Comparison of ENCODE assay signal across 8 mouse cellular contexts in genomic region chr14:77156911-77157504, GRCm38 (mm10). TPM values are rescaled to one million over a fixed set of nuclear protein-coding genes. Genes with fewer than 3 reads are reported as not detected.
DNase-seq lines count a peak whose midpoint lies in the region; ATAC-seq lines count a peak whose summit lies in the region.

No protein-coding gene starts in this region.

- H3K9ac ChIP-seq in heart, embryonic 11.5 days (ENCODE audit: low read depth, low read length) = peak overlapping the region; percentile 68
- no peak overlapping the region; the same call in 1 of the 2 replicates for H3K9ac ChIP-seq in liver, embryonic 13.5 days
- H3K9ac ChIP-seq in stomach, embryonic 14.5 days (replicated peaks; ENCODE audit: low read depth, low read length) = peak overlapping the region; percentile 50

- DNase-seq in heart, postnatal 10 days = no peak
- peak; percentile 11 for DNase-seq in urinary bladder, postnatal 14 days (ENCODE audit: low spot score)
- DNase-seq in urinary bladder, postnatal 10 days (ENCODE audit: low spot score) = no peak
- DNase-seq in heart, postnatal 14 days = peak; percentile 21 to 28
- DNase-seq in liver, embryonic 13.5 days = no peak
- no peak for DNase-seq in adipocyte (ENCODE audit: low spot score)

- H3K9me3 ChIP-seq in heart, embryonic 11.5 days (replicated peaks; ENCODE audit: control insufficient read depth, low read length) = no peaks in the 10 kb centered on the region
- no peaks in the 10 kb centered on the region for H3K9me3 ChIP-seq in liver, embryonic 13.5 days (replicated peaks)
- no peaks in the 10 kb centered on the region for H3K9me3 ChIP-seq in stomach, embryonic 14.5 days (ENCODE audit: control insufficient read depth, low read depth, low read length)

- intact Hi-C loops in heart, postnatal 10 days (cut with DNase I) = no loop called here
- intact Hi-C loops in heart, postnatal 14 days (cut with DNase I) = loop anchor here (10.0 kb wide), 1 partner anchor 328 kb away; no protein-coding TSS in a partner anchor

- H3K4me3 ChIP-seq in heart, embryonic 11.5 days (ENCODE audit: low read depth, low read length) = peak overlapping the region; percentile 77
- H3K4me3 ChIP-seq in liver, embryonic 13.5 days (replicated peaks) = peak overlapping the region; percentile 53
- peak overlapping the region; percentile 73 for H3K4me3 ChIP-seq in stomach, embryonic 14.5 days (ENCODE audit: low read depth, low read length)

- under 1% methylated on average over 44 of the region's 64 CpGs for WGBS in heart, embryonic 11.5 days (ENCODE audit: insufficient replicate concordance)
- under 1% methylated on average over 54 of the region's 64 CpGs for WGBS in liver, embryonic 13.5 days (ENCODE audit: insufficient replicate concordance)
- under 1% methylated on average over 45 of the region's 64 CpGs for WGBS in stomach, embryonic 14.5 days

- peak; percentile 50 for ATAC-seq in heart, embryonic 11.5 days (replicated peaks; ENCODE audit: insufficient number of reproducible peaks, low FRiP score, low TSS enrichment)
- ATAC-seq in liver, embryonic 13.5 days (ENCODE audit: low read depth) = no peak
- peak; percentile 64; the same call in 1 of the 2 replicates for ATAC-seq in stomach, embryonic 14.5 days (ENCODE audit: insufficient number of reproducible peaks, insufficient read depth, low FRiP score, low read depth)

- no peak overlapping the region for H3K27ac ChIP-seq in heart, embryonic 11.5 days (ENCODE audit: low read depth, low read length)
- H3K27ac ChIP-seq in liver, embryonic 13.5 days = no peak overlapping the region
- peak overlapping the region; percentile 52; the same call in 1 of the 2 replicates for H3K27ac ChIP-seq in stomach, embryonic 14.5 days (ENCODE audit: low read length)

- no peaks in the 10 kb centered on the region for H3K4me1 ChIP-seq in heart, embryonic 11.5 days (ENCODE audit: control insufficient read depth, insufficient read depth, low read length)
- H3K4me1 ChIP-seq in liver, embryonic 13.5 days (replicated peaks) = peaks cover 3% of the 10 kb centered on the region; the same call in 1 of the 2 replicates
- H3K4me1 ChIP-seq in stomach, embryonic 14.5 days (ENCODE audit: control insufficient read depth, insufficient read depth, low read length) = no peaks in the 10 kb centered on the region

- H3K36me3 ChIP-seq in heart, embryonic 11.5 days (ENCODE audit: control insufficient read depth, insufficient read depth, low read length) = no peaks in the 10 kb centered on the region
- no peaks in the 10 kb centered on the region for H3K36me3 ChIP-seq in liver, embryonic 13.5 days
- H3K36me3 ChIP-seq in stomach, embryonic 14.5 days (ENCODE audit: control insufficient read depth, insufficient read depth, low read length) = no peaks in the 10 kb centered on the region

- H3K27me3 ChIP-seq in heart, embryonic 11.5 days (ENCODE audit: control insufficient read depth, insufficient read depth, low read length) = peaks cover 5% of the 10 kb centered on the region; the same call in 1 of the 2 replicates
- H3K27me3 ChIP-seq in liver, embryonic 13.5 days = peaks cover 61% of the 10 kb centered on the region
- H3K27me3 ChIP-seq in stomach, embryonic 14.5 days (ENCODE audit: control insufficient read depth, insufficient read depth, low read length) = peaks cover 4% of the 10 kb centered on the region; the same call in 1 of the 2 replicates

- peak overlapping the region; percentile 100 for H3K4me2 ChIP-seq in heart, embryonic 11.5 days
- H3K4me2 ChIP-seq in liver, embryonic 13.5 days = peak overlapping the region; percentile 70
- H3K4me2 ChIP-seq in stomach, embryonic 14.5 days (replicated peaks; ENCODE audit: low read depth, low read length) = peak overlapping the region; percentile 99

RNA-seq across cellular contexts. Expression of gene Enox1, which starts 0.4 kb away (rescaled TPM):
- 2.3 and 3.8 TPM in 2 replicates for polyA plus RNA-seq in heart, embryonic 11.5 days (2014; fragmentation: Nextera tagmentation; extraction: Ambion mirVana)
- 1 to 10 TPM; 2.0 to 2.2 TPM for total RNA-seq in heart, postnatal 10 days (2021)
- 1 to 10 TPM in 1 of 2 experiments, under 1 TPM in 1; 0.98 to 1.5 TPM for total RNA-seq in heart, postnatal 14 days (2021)
- polyA plus RNA-seq in liver, embryonic 13.5 days (2015; fragmentation: Nextera tagmentation; extraction: Ambion mirVana) = 0.31 and 0.40 TPM in 2 replicates
- polyA plus RNA-seq in stomach, embryonic 14.5 days (2014; fragmentation: Nextera tagmentation; extraction: Ambion mirVana) = 7.2 and 7.4 TPM in 2 replicates

Comparison
In these comparisons a context has a peak if more than half of its experiments do, and no peak if none do; other contexts are left out.
1. DNase-seq: peak in urinary bladder, postnatal 14 days (single experiment) and heart, postnatal 14 days (2 of 2); none in heart, postnatal 10 days (0 of 2), urinary bladder, postnatal 10 days (single experiment), liver, embryonic 13.5 days (single experiment) and adipocyte (single experiment).
2. Peak in every context shown above with its lines, with median percentiles within 50 percentile points of each other: H3K4me2 ChIP-seq and H3K4me3 ChIP-seq.